11 mouse cellular contexts compared by ENCODE assay signal in the genomic region with DNA sequence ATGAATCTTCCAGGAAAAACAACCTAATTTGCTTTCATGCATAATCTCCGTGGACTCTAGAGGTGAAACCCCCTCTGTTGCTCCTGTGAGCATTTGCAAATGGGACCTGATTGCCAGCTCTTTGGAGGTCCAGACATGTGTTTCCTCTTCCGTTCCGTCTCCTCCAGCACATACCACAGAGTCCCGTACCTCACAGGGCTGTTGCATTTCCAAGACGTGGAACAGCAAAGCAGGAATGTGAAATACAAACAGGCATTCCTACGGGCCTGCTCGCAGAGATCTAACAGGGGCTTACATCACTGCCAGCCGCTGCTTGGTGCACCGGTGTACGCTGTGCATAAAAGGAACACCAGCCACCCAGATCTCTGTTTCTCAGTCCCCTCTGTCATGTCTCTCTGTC. TPM values are rescaled to one million over a fixed set of nuclear protein-coding genes. Genes with fewer than 3 reads are reported as not detected.
DNase-seq lines count a peak whose midpoint lies in the region; ATAC-seq and TF ChIP-seq lines count a peak whose summit lies in the region.
"Had no signal": no experiment of that assay in that cellular context is flagged by ENCODE, and none has a peak within 500 bp of the region (broad histone marks: within the 10 kb centered on the region; RNA-seq: fewer than 3 reads in every experiment).

No protein-coding gene starts in this region.

- peaks cover 33% of the 10 kb centered on the region for H3K4me1 ChIP-seq in forebrain, embryonic 10.5 days
- peaks cover 10% of the 10 kb centered on the region; the same call in 1 of the 2 replicates for H3K4me1 ChIP-seq in forebrain, embryonic 16.5 days (replicated peaks; ENCODE audit: control insufficient read depth, insufficient read depth, low read length)
- H3K4me1 ChIP-seq in kidney, postnatal 0 days (replicated peaks; ENCODE audit: insufficient read depth, low read length) = no peaks in the 10 kb centered on the region
- H3K4me1 ChIP-seq in kidney, adult 2 months (ENCODE audit: control insufficient read depth, insufficient read depth, low read length) = no peaks in the 10 kb centered on the region; the same call in 1 of the 2 replicates
- peaks cover 48% of the 10 kb centered on the region for H3K4me1 ChIP-seq in embryonic facial prominence, embryonic 10.5 days

- 81% methylated on average over 10 of the region's 10 CpGs for WGBS in forebrain, embryonic 10.5 days
- WGBS in forebrain, embryonic 16.5 days = 77% methylated on average over 10 of the region's 10 CpGs
- 51% methylated on average over 10 of the region's 10 CpGs for WGBS in kidney, postnatal 0 days
- 52% methylated on average over 10 of the region's 10 CpGs for WGBS in kidney, adult 2 months
- 67% methylated on average over 10 of the region's 10 CpGs for WGBS in embryonic facial prominence, embryonic 10.5 days

- no peak for ATAC-seq in forebrain, embryonic 16.5 days
- ATAC-seq in kidney, postnatal 0 days (replicated peaks; ENCODE audit: low FRiP score, low read depth) = no peak
- ATAC-seq in frontal cortex, adult (ENCODE audit: low TSS enrichment) = no peak

- no peak for DNase-seq in forebrain, embryonic 10.5 days (ENCODE audit: extremely low spot score, low spot score)
- peak; percentile 33 for DNase-seq in kidney, postnatal 0 days (ENCODE audit: low spot score)
- no peak for DNase-seq in kidney, adult 2 months
- DNase-seq in embryonic facial prominence, embryonic 10.5 days (ENCODE audit: low spot score) = no peak
- DNase-seq in heart, postnatal 4 days = peak; percentile 17
- no peak for DNase-seq in frontal cortex, postnatal 14 days (ENCODE audit: low spot score in 2 of 2)
- DNase-seq: cerebellum, adult 9-11 months had no signal

- no peak overlapping the region for H3K9ac ChIP-seq in forebrain, embryonic 16.5 days (replicated peaks; ENCODE audit: low read depth, low read length)
- H3K9ac ChIP-seq in kidney, postnatal 0 days (ENCODE audit: low read depth, low read length) = no peak overlapping the region
- H3K9ac ChIP-seq: liver, embryonic 14.5 days; midbrain, embryonic 12.5 days had no signal

- no peaks in the 10 kb centered on the region for H3K36me3 ChIP-seq in forebrain, embryonic 10.5 days (replicated peaks)
- no peaks in the 10 kb centered on the region for H3K36me3 ChIP-seq in forebrain, embryonic 16.5 days (ENCODE audit: control insufficient read depth, insufficient read depth)
- H3K36me3 ChIP-seq in kidney, postnatal 0 days (ENCODE audit: insufficient read depth, low read length) = no peaks in the 10 kb centered on the region
- H3K36me3 ChIP-seq in kidney, adult 2 months (ENCODE audit: control insufficient read depth, insufficient read depth, low read length) = no peaks in the 10 kb centered on the region
- H3K36me3 ChIP-seq in embryonic facial prominence, embryonic 10.5 days (replicated peaks) = no peaks in the 10 kb centered on the region
- H3K36me3 ChIP-seq: midbrain, embryonic 12.5 days had no signal

- H3K4me3 ChIP-seq in forebrain, embryonic 10.5 days = no peak overlapping the region
- no peak overlapping the region for H3K4me3 ChIP-seq in forebrain, embryonic 16.5 days (replicated peaks; ENCODE audit: low read length)
- H3K4me3 ChIP-seq in kidney, postnatal 0 days (replicated peaks; ENCODE audit: low read depth, low read length) = no peak overlapping the region
- H3K4me3 ChIP-seq in kidney, adult 2 months (ENCODE audit: insufficient read depth, low read depth, low read length) = no peak overlapping the region
- H3K4me3 ChIP-seq in embryonic facial prominence, embryonic 10.5 days = no peak overlapping the region
- H3K4me3 ChIP-seq: midbrain, embryonic 12.5 days had no signal

- TF ChIP-seq POLR2A in kidney, adult 2 months (IDR thresholded peaks at IDR 0.05; ENCODE audit: low read depth, low read length) = no peak

- no peak overlapping the region for H3K4me2 ChIP-seq in forebrain, embryonic 16.5 days (ENCODE audit: low read length)
- H3K4me2 ChIP-seq in kidney, postnatal 0 days (ENCODE audit: low read length) = no peak overlapping the region
- H3K4me2 ChIP-seq: midbrain, embryonic 12.5 days had no signal

- peaks cover 19% of the 10 kb centered on the region for H3K27me3 ChIP-seq in forebrain, embryonic 10.5 days (ENCODE audit: poor library complexity, severe bottlenecking)
- H3K27me3 ChIP-seq in forebrain, embryonic 16.5 days (replicated peaks; ENCODE audit: control insufficient read depth, insufficient read depth, low read length) = no peaks in the 10 kb centered on the region
- H3K27me3 ChIP-seq in kidney, postnatal 0 days (ENCODE audit: insufficient read depth, low read length) = no peaks in the 10 kb centered on the region
- H3K27me3 ChIP-seq in kidney, adult 2 months (replicated peaks; ENCODE audit: control insufficient read depth, insufficient read depth, low read length) = no peaks in the 10 kb centered on the region
- peaks cover 7% of the 10 kb centered on the region; the same call in 1 of the 2 replicates for H3K27me3 ChIP-seq in embryonic facial prominence, embryonic 10.5 days (replicated peaks; ENCODE audit: low read depth, poor library complexity, severe bottlenecking)
- H3K27me3 ChIP-seq: midbrain, embryonic 12.5 days had no signal

- H3K27ac ChIP-seq in forebrain, embryonic 10.5 days = 0 out of 2 replicates have a peak overlapping the region, but pooled peaks have one; percentile 15
- H3K27ac ChIP-seq in forebrain, embryonic 16.5 days (ENCODE audit: low read length) = no peak overlapping the region
- no peak overlapping the region for H3K27ac ChIP-seq in kidney, postnatal 0 days
- H3K27ac ChIP-seq in kidney, adult 2 months (ENCODE audit: insufficient read depth, low read depth, low read length) = no peak overlapping the region
- H3K27ac ChIP-seq in embryonic facial prominence, embryonic 10.5 days (replicated peaks) = peak overlapping the region; percentile 30; the same call in 1 of the 2 replicates
- H3K27ac ChIP-seq: liver, embryonic 14.5 days; midbrain, embryonic 12.5 days had no signal

- no peaks in the 10 kb centered on the region for H3K9me3 ChIP-seq in forebrain, embryonic 10.5 days
- no peaks in the 10 kb centered on the region for H3K9me3 ChIP-seq in forebrain, embryonic 16.5 days (ENCODE audit: control insufficient read depth, low read length)
- H3K9me3 ChIP-seq in kidney, postnatal 0 days (replicated peaks; ENCODE audit: low read length) = no peaks in the 10 kb centered on the region
- no peaks in the 10 kb centered on the region for H3K9me3 ChIP-seq in embryonic facial prominence, embryonic 10.5 days
- H3K9me3 ChIP-seq: midbrain, embryonic 12.5 days had no signal

- no peak for TF ChIP-seq CTCF in kidney, postnatal 0 days (IDR thresholded peaks at IDR 0.05; ENCODE audit: low read depth)
- TF ChIP-seq CTCF in kidney, adult 2 months (conservative IDR thresholded peaks at IDR 0.05; ENCODE audit: insufficient read depth, insufficient read length, low read depth, low read length) = no peak

RNA-seq across cellular contexts. Expression of a gene that starts 35.7 kb away (rescaled TPM):
- polyA plus RNA-seq in forebrain, embryonic 10.5 days (2016; fragmentation: Nextera tagmentation; extraction: Ambion mirVana) = 44.8 and 47.6 TPM in 2 replicates
- polyA plus RNA-seq in forebrain, embryonic 16.5 days (2015; fragmentation: Nextera tagmentation; extraction: Ambion mirVana) = 49.6 and 68.2 TPM in 2 replicates
- 142 and 159 TPM in 2 replicates for polyA plus RNA-seq in kidney, postnatal 0 days (2015; fragmentation: Nextera tagmentation; extraction: Ambion mirVana)
- 131 and 178 TPM in 2 replicates for polyA plus RNA-seq in kidney, adult 2 months (2012; rRNA removed)
- polyA plus RNA-seq in embryonic facial prominence, embryonic 10.5 days (2016; fragmentation: Nextera tagmentation; extraction: Ambion mirVana) = 38.1 and 39.3 TPM in 2 replicates
- 100 to 1,000 TPM; 141 to 154 TPM for total RNA-seq in heart, postnatal 4 days (2021)

Comparison
In these comparisons a context has a peak if more than half of its experiments do, and no peak if none do; other contexts are left out.
1. DNase-seq: peak in kidney, postnatal 0 days (single experiment) and heart, postnatal 4 days (single experiment); none in forebrain, embryonic 10.5 days (single experiment), kidney, adult 2 months (single experiment), embryonic facial prominence, embryonic 10.5 days (single experiment) and frontal cortex, postnatal 14 days (0 of 2).
2. H3K27ac ChIP-seq: peak in forebrain, embryonic 10.5 days (single experiment) and embryonic facial prominence, embryonic 10.5 days (single experiment); none in forebrain, embryonic 16.5 days (single experiment), kidney, postnatal 0 days (single experiment) and kidney, adult 2 months (single experiment).